9 mouse cellular contexts compared by ENCODE assay signal in genomic region chr9:54604886-54605285, GRCm38 (mm10). TPM values are rescaled to one million over a fixed set of nuclear protein-coding genes. Genes with fewer than 3 reads are reported as not detected.
DNase-seq lines count a peak whose midpoint lies in the region; ATAC-seq and TF ChIP-seq lines count a peak whose summit lies in the region.
"Had no signal": no experiment of that assay in that cellular context is flagged by ENCODE, and none has a peak within 500 bp of the region (broad histone marks: within the 10 kb centered on the region; RNA-seq: fewer than 3 reads in every experiment).

No protein-coding gene starts in this region.

- no peak for ATAC-seq in cerebellum, adult (ENCODE audit: insufficient number of reproducible peaks, low FRiP score, low TSS enrichment)
- ATAC-seq in common myeloid progenitor, adult 5-6 weeks (replicated peaks; ENCODE audit: low read depth, poor library complexity, severe bottlenecking) = 0 out of 2 replicates have a peak, but pooled peaks have one; percentile 32
- ATAC-seq in stomach, postnatal 0 days (ENCODE audit: low FRiP score, low TSS enrichment) = no peak

- H3K4me3 ChIP-seq in stomach, postnatal 0 days (ENCODE audit: low read depth, low read length) = no peak overlapping the region

- peak; percentile 37 for DNase-seq in cerebellum, adult 11 months
- peak; percentile 26 for DNase-seq in right cerebral cortex, adult 18-20 months
- DNase-seq in right cerebral cortex, postnatal 36 days (ENCODE audit: low spot score in 2 of 2) = no peak
- peak; percentile 67 for DNase-seq in kidney, adult 9 months
- peak; percentile 79 for DNase-seq in lung, postnatal 10 days
- peak; percentile 70 for DNase-seq in stomach, postnatal 0 days (ENCODE audit: low spot score)

- no peak overlapping the region for H3K9ac ChIP-seq in stomach, postnatal 0 days (ENCODE audit: low read length)

- H3K9me3 ChIP-seq in stomach, postnatal 0 days (ENCODE audit: control insufficient read depth, low read length) = no peaks in the 10 kb centered on the region

- peak; percentile 75 for TF ChIP-seq CTCF in stomach, postnatal 0 days (IDR thresholded peaks at IDR 0.05; ENCODE audit: low read depth)

- H3K4me1 ChIP-seq in stomach, postnatal 0 days (replicated peaks; ENCODE audit: control insufficient read depth, insufficient read depth) = no peaks in the 10 kb centered on the region

- WGBS in stomach, postnatal 0 days = 50% methylated on average over 4 of the region's 4 CpGs

- no peak for TF ChIP-seq EP300 in stomach, postnatal 0 days (optimal IDR thresholded peaks at IDR 0.05)

- no peaks in the 10 kb centered on the region for H3K27me3 ChIP-seq in stomach, postnatal 0 days (ENCODE audit: control insufficient read depth, insufficient read depth, low read length)

- H3K27ac ChIP-seq in stomach, postnatal 0 days (replicated peaks) = no peak overlapping the region

- H3K36me3 ChIP-seq in stomach, postnatal 0 days (ENCODE audit: control insufficient read depth, insufficient read depth, low read length) = peaks cover 2% of the 10 kb centered on the region; the same call in 1 of the 2 replicates

- no peak overlapping the region for H3K4me2 ChIP-seq in stomach, postnatal 0 days (replicated peaks; ENCODE audit: low read depth)

RNA-seq across cellular contexts. Expression of gene Idh3a, which starts 18.8 kb away (rescaled TPM):
- total RNA-seq in common myeloid progenitor, adult 5-6 weeks (2017) = 86.3 and 104 TPM in 2 replicates
- polyA plus RNA-seq in stomach, postnatal 0 days (2015; fragmentation: Nextera tagmentation; extraction: Ambion mirVana) = 105 TPM in 2 replicates

RNA-seq across cellular contexts. Expression of gene Cib2, which starts 44.9 kb away (rescaled TPM):
- total RNA-seq in common myeloid progenitor, adult 5-6 weeks (2017) = not detected in 2 replicates
- polyA plus RNA-seq in stomach, postnatal 0 days (2015; fragmentation: Nextera tagmentation; extraction: Ambion mirVana) = 6.1 and 7.5 TPM in 2 replicates
- total RNA-seq: hematopoietic stem cell, adult 5-6 weeks had no signal

RNA-seq across cellular contexts. Expression of gene Acsbg1, which starts 56.8 kb away (rescaled TPM):
- not detected in 2 replicates for total RNA-seq in common myeloid progenitor, adult 5-6 weeks (2017)
- 57.7 and 68.3 TPM in 2 replicates for polyA plus RNA-seq in stomach, postnatal 0 days (2015; fragmentation: Nextera tagmentation; extraction: Ambion mirVana)
- total RNA-seq: hematopoietic stem cell, adult 5-6 weeks had no signal

Comparison
In these comparisons a context has a peak if more than half of its experiments do, and no peak if none do; other contexts are left out.
1. DNase-seq: peak in cerebellum, adult 11 months (single experiment), right cerebral cortex, adult 18-20 months (single experiment), kidney, adult 9 months (single experiment), lung, postnatal 10 days (single experiment) and stomach, postnatal 0 days (single experiment); none in right cerebral cortex, postnatal 36 days (0 of 2).